Mouse (Mus musculus): ENCODE measurements around the gene AI854703.
"Not testable (repeated sequence)": the region's sequence is repeated elsewhere in the genome, so short reads cannot be mapped to it uniquely, and the experiment has no call there.

Gene AI854703

DNA sequence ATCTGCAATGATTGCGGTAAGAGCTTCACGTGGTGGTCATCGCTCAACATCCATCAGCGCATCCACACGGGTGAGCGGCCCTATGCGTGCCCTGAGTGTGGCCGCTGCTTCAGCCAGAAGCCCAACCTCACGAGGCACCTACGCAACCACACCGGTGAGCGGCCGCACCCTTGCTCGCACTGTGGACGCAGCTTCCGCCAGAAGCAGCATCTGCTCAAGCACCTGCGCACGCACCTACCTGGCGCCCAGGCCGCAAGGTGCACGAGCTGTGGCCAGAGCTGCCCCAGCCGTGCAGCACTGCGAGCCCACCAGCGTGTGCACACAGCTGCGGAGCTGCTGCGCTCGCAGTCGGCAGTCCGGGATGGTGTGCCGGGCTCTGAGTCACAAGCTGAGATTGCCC, 6.5 kb upstream of the AI854703 start:
- no peak for DNase-seq

DNA sequence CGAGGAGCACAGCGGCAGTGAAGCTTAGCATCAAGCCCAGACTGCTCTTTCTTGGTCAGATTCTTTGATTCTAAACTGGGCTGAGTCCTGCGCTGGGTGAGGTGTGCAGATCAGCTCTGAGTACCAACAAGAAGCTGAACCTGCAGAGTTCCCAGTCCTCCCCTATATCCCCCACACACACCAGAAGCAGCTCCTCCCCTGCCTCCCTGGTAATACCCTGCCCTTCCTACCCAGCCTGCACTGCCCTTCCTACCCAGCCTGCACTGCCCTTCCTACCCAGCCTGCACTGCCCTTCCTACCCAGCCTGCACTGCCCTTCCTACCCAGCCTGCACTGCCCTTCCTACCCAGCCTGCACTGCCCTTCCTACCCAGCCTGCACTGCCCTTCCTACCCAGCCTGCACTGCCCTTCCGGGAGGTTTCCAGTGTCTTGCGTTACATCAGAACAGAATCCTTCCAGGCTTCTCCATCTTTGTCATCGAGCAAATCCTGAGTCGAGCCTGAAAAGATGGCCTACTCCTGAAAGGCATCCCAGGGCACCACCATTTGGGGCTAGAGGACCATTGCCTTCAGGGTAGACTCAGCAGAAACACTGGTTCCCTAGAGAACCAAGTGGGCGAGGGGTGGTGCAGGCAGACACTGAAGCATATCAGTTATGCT, 4.2 kb upstream of the AI854703 start:
- not testable (repeated sequence) for DNase-seq

DNA sequence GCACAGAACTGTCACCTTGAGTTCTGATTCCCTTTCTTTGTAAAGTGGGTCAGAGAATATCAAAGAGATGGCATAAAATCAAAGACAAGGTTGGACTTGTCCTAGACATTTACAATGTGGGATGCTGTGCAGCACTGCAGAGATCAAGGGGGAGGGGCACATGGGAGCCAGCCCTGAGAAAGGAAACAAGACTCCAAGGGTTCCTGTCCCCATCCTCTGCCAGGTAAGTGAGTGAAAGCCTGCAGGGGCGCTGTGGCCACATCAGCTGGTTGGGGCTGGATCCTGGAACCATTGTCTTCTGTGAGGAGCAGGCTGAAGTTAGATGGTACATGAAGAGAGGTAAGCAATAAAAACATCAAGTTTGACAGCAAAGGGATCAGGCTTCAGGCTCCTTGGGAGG, 3.1 kb upstream of the AI854703 start:
- DNase-seq, result no peak

DNA sequence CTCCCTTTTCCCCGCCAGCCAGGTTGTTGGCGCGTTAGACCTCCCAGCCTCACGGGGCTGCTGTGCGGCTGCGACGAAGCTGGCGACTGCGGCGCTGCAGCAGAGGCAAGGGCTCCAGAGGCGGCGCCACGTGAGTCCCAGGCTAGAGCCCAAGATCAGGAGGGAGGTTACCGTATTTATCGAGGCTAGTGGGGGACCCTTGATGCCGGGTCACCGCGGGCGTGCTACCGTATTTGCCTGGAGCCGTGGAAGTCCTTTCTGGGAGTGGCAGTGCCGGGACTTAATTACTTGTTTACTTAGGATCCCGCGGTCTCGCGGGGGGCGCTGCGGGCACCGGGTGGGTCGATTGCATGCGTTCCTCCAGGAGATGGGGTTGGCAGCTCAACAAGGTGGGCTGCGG, 420 bp downstream of the AI854703 start:
- peak; percentile 41 to 57 for DNase-seq

DNA sequence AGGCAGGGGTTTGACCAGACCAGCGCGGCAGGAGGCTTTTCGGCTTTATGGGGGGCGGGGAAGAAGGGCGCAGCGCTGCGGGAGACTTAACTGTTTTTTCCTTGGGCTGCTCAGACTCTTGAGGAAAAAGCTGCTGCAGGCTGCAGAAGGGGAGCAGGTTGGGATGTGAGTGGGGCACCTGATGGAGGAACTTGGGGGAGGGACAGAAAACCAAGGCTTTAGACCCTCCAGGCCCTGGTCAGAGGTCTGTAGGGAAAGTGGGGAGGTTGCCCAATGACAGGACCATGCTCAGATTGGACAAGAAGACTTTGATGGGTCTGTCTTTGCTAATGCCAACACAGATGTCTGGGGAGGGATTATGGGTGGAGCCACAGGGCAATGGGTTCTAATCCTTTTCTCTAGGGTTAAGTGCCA, 954 bp downstream of the AI854703 start:
- no peak for DNase-seq

DNA sequence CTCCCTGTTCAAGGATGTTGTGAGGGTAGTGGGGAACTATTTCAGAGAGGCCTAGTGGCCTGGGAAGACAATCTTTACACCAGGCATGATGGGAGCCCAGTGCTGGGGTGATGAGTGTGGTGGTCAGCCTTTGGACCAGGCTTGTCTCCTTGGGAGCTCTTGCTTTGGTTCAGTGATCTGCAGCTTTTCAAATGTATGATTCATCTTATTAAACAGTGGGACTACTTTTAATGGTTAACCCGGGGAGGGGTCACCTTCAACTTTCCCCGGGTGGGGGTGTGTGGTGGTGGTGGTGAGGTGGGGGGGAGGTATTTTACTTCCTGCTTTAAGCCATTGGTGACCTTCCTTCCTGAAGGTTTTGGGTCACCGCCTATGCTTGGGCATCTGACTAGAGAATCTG, 1.8 kb downstream of the AI854703 start:
- DNase-seq, result no peak

DNA sequence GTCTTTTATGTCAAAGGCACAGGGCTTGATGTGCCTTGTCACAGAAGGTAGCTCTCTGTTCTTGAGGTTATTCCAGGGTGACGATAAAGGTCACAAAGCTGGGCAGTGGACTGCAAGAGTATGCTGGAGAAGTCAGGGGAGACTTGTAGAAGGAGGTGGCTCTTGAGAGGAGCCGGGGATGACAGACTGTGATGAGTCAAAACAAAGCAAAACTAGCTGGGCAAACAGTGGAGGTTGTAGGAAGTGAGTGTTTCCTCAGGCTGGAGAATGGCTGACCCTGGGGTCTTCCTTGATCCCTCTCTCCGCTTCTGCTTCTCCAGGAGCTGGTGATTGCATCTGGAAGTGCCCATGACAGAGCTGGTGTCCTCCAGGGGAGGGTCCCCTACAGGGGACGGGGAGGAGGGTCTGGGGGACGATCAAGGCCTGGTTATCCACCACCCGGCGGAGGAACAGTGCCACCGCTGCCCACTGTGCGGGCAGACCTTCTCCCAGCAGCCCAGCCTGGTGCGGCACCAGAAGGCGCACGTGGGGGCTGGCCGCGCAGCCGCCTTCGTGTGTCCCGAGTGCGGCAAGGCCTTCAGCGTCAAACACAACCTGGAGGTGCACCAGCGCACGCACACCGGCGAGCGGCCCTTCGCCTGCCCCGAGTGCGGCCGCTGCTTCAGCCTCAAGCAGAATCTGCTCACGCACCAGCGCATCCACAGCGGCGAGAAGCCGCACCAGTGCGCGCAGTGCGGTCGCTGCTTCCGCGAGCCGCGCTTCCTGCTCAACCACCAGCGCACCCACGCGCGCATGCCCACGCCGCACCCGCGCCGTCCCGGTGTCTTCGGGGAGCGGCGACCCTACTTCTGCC, 2.5 kb downstream of the AI854703 start:
- DNase-seq, result peak; percentile 25 to 39

DNA sequence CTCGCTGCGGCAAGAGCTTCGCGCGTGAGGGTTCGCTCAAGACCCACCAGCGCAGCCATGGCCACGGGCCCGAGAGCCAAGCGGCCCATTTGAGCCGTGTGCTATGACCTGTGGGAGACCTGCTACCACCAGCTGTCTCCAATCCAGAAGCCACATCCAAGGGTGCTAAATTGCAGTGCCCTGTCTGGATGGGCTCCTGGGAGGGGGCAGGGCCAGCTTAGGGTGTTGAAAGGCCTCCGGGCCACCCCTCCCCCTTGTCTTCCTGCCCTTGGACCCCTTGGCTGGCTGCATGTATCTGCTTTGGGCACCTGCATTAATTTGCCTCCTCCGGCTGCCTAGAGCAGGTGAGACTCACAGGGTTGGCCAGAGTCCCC, 3.1 kb downstream of the AI854703 start:
- no peak for DNase-seq

DNA sequence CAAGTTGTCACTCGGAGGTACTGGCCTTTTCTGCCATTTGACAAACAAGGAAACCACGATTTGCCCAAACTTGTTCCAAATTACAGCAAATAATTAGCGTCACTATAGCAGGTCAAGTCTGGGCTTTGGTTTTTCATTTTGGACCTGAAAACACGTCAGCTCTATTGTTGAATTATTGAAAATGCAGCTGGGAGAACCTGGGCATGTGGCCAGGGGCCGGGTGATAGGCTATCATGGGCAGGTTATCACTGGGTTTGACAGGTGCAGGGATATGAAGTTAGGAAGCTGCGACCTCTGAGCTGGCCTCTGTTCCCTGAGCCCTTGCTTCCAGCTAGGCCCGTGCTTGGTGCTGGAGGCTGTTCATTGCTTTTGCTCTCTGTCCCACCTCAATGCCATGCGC, 4.3 kb downstream of the AI854703 start:
- DNase-seq, result peak in 1 of 2 experiments; percentile 12

DNA sequence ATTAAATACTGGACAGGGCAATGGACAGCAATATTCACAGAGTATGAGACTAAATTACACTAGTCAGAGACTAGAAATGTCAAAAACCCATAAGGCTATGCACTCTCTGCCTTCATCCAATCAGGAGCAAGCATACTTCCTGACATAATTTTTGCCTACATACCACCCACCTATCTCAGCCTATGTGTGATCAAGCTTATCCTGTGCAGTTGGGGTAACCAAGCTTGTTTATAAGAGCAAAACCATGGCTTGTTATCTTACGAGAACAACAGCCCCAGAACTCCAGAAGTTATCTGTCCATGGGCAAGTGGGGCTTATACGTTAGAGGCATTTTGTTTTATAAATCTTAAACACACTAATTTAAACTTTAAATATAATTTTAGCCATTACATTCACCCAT, 8.5 kb downstream of the AI854703 start:
- DNase-seq, result no peak

DNA sequence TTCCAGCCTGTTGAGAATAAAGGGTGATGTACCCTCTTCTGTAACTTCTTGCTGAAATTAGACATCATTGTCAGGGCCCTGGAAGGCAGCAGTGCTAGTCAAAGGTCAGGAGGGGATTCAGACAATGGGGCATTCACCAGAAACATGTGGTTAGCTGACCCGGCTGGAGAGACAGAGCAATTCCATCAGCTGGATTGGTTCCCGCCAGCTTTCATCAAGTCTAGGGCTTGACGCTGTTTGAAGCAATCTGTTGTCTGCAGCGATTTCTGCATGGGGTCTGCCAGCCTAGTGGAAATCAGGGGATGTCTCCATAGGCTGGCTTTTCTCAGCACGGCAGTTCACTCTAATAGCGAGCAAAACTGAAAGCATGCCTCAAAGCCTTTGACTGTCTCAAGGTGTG, 10.0 kb downstream of the AI854703 start:
- DNase-seq, result peak in 1 of 2 experiments; percentile 15

DNA sequence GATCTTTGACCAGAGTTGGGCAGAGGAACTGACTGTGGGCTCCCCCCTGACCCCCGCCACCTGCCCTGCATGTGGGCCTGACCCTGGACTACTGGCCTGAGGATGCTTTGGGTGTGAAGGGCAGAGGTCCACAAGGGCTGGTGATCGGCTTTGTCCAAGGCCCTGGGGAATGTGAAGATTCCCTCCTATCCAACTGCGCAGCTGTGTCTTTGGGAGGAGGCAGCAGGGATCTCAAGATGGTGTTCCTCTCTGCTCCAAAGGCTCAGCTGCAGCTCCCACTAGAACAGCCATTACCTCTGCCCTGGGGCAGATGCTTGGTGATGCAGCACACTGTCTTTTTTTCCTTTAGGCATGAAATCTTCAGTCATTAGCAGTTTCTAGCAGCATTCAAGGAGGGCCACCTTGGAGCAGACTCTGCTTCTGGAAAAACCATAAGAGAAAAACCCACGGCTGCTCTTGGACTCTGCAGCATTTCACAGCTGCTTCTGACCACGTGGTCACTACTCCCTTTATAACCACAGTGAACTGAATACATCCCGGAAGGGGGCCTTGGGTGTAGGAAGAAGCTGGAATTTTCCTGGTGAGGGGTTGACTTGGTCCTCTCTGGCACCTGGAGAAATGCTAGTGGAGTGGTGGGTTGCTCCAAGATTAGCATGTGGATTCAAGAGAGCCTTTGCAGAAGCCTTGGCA, 11.4 kb downstream of the AI854703 start:
- no peak for DNase-seq

DNA sequence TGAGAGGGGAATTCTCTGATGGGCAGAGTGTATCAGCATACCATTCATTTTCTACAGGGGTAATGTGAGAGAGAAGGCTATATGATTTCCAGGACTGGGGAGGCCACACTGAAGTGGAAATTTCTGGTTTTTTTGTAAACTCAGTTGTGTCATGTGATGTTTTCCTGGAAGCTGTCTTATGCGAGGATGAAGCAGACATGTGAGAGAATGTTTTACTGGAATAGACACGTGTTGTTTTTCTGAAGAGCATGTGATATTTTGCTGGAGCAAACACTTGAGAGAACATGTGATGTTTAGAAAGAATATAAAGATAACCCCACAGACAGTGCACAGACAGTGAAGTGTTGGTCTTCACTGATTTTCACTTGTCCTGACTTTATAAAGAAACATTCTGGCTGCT, 12.0 kb downstream of the AI854703 start:
- DNase-seq, result no peak

DNA sequence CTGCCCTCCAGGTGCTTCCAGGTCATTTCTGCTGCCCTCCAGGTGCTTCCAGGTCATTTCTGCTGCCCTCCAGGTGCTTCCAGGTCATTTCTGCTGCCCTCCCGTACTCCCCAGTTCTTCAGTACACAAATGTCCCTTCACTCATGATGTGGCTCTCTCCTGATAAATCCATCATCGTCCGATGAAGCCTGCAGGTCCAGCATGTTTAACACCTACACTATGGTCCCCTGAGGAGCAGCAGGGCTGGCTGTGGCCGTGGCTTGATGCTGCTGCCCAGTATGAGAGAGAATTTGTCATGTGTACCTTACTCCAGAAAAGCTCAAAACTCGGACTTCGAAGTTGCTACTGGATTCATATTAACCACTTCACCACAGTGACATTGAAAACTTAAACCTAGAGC, 14.8 kb downstream of the AI854703 start:
- DNase-seq, result no peak

DNA sequence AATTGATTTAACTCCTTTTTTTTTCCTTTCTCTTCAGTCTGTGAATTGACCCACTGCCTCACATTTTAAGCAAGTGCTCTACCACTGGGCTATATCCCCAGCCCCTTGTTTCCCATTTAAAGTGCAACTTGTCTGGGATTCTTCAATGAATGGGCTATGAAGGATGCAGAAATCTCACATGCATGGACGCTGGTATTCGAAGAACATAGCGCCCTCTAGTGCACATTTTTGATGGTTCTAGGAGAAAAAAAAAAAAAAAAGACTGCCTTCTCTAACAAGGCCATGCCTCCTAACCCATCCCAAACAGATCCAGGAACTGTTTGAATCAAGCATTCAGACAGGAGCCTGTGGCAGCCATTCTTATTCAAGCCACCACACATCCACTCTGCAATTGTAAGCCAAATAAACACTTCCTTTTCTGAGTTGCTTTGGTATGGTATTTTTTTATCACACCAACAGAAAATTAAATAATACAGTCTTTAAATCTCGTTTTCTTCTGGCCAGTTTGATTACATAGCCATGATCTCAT, 16.3 kb downstream of the AI854703 start:
- peak in 1 of 2 experiments; percentile 40 for DNase-seq

DNA sequence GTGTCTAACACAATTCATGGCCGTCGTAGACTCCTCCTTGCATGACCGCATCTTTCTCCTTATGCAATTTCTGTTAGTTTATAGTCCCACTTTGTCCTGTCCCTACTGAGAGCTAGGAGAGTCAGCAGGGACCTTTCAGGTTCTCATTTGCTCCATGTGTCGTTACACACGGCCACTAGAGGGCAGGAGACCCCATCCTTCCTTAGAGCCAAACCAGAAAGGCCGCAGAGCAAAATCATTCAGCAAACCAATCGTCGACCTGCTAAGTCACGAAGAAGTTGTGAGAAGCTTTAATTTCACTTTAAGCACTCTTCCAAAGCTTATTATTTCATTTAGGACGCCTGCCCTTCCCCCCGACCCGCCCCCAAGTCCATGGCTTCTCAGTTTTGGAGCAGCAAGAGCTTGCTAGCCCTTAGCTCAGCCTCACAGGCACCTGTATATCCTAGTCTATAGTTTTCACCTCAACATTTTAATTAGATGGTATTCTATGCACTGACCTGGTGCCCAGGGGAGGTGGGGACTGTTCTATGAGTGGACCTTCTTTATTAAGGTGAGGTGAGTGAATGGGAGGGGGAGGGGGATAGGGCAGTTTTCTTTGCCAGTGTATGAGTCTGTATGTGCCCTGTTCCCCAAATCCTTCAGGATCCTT, 19.2 kb downstream of the AI854703 start:
- peak; percentile 65 to 79 for DNase-seq

DNA sequence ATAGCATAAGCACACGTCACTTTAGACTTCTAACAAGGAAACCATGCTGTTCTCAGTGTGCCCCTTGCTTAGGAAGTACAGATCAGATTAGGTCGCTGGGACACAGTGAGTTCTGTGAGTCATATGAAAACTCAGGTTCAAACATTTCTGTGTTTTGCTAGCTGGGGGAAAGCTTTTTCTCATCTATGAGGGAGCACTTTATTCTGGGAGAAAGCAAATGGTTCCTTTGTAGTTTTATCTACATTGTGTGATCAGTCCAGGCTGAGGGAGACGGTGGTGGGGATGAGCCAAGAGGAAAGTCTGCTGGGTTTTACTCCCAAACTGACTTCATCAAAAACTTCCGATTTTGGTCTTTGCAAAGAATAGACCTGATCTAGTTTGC, 19.7 kb downstream of the AI854703 start:
- DNase-seq, result no peak

DNA sequence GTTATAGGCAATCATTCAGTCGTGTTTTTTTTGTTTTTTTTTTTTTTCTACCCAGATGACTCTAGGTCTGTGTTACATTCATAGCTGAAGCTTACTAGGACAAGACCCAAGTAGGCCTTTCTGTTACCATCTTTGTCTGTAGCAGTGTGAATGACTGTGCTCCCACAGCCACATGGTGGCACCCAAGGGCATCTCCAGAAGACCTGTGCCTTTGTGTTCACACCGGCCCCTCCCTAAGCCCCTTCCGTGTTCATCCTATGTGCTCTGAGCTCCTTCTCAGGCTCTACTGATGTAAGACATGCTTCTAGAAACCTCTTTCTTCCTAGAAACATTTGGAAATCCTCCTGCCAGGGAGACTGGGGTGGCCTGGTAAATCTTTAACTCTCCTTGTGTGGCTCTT, 20.4 kb downstream of the AI854703 start, which contains the start of gene Gimap8:
Gene Gimap8 (plus strand): TSS at position 240 of the 400 bp plus-strand sequence.
- peak; percentile 81 to 84 for DNase-seq

DNA sequence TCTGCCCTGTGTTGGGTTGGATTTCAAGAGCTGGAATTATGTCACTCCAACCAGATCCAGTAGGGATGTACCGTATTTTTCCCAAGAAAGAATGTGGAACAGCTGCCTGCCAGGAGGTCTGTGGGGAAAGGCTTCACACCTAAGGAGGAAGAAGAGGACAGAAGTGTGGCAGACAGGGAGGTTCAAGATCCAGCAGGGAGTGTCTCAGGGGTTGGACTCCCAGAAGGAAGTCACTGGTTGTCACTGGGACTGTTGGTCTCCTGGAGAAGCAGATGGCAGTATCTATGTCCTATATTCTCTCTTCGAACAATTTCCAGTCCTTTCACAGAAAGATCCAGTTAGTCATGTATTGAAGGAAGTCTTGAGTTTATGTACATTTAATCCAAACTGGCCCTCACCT, 21.0 kb downstream of the AI854703 start:
- DNase-seq, result no peak

DNA sequence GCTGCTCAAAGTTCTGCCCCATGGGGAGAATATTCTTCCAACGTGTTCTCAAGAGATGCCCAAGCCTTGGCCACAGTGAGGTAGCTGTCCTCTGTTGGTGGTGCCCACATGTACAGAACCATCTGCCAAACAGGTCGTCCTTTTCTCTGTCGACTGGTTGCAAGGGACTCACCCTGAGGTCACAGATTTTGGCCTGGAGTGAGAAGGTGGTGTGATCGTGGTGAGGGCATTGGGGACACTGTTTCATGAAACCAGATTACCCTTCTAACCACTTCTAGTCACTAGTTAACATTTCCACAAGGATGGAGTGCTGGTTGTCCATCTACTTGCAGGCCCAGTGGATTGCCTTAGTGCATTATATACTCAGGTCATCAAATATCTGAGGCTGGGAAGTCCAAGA, 22.2 kb downstream of the AI854703 start:
- no peak for DNase-seq

DNA sequence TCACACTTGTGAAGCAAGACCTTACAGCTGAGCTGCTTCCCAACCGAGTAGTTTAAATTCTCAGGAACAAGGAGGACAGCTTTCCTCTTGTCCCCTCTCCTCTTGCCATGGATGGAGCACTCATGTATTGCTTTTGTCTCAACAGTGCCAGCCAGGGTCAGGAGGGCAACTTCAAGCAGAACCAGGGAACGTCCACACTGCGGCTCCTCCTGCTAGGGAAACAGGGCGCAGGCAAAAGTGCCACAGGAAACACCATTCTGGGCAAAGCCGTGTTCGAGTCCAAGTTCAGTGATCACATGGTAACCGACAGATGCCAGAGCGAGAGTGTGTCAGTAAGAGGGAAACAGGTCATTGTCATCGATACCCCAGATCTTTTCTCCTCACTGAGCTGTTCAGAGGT, 23.5 kb downstream of the AI854703 start:
- no peak for DNase-seq

DNA sequence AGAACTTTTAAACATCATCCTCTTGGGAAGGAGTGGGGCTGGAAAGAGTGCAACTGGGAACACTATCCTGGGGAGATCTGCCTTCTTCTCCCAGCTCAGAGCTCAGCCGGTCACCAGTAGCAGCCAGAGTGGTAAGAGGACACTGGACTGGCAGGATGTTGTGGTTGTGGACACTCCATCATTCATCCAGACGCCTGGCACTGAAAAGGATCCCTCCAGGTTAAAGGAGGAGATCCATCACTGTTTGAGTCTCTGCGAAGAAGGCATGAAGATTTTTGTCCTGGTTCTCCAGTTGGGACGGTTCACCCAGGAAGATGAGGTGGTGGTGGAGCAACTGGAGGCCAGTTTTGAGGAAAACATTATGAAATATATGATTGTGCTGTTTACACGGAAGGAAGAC, 32.2 kb downstream of the AI854703 start:
- no peak for DNase-seq

DNA sequence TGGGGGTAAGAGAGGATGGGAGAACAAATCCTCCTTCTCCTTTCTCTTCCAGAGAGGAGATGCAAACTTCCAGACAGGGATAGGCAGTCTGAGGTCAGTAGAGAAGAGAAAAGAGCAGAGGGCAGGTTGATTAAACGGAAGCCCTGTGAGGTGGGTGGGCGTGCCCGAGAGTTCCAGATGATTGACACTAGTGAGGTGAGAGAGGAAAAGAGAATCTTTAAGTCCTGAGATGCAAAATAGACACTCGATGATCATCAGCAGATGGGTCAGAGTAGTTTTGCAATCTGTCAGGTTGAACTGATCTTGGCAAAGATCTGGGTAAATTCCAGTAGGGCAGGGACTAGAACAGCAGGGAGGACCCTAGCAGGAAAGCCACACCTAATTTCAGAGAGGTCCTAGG, 38.2 kb downstream of the AI854703 start:
- no peak for DNase-seq

Measured in lung, postnatal 4 days (tissue).